Mouse (Mus musculus) embryonic facial prominence, embryonic 14.5 days (tissue): ENCODE data around the gene Adgrl3. TPM values are rescaled to one million over a fixed set of nuclear protein-coding genes. Genes with fewer than 3 reads are reported as not detected.

Experiments used
- ATAC-seq: fragments of 200-750 bp; cut with Nextera tagmentation; 2 replicates; pipeline ENCODE4 v1.8.0; 2017; ENCODE audit warnings: low read depth, moderate number of reproducible peaks, moderate TSS enrichment
- DNase-seq: peaks from one replicate; pipeline ENCODE4 v3.0.0-alpha.2; 2015; ENCODE audit warnings: low spot score
- H3K27ac ChIP-seq: fragments of 300-500 bp; sonication (generic); replicated peaks from 2 replicates; pipeline ENCODE4 v1.5.1; 2014; ENCODE audit warnings: low read depth, mild to moderate bottlenecking, low read length, moderate library complexity
- H3K27me3 ChIP-seq: fragments of 300-500 bp; sonication (generic); replicated peaks from 2 replicates; pipeline ENCODE4 v1.6.1; 2014; ENCODE audit warnings: low read length; ENCODE audit not compliant: control insufficient read depth, insufficient read depth
- H3K36me3 ChIP-seq: fragments of 300-500 bp; sonication (generic); 2 replicates; pipeline ENCODE4 v1.6.1; 2014; ENCODE audit warnings: low read length, mixed read lengths; ENCODE audit not compliant: control insufficient read depth, insufficient read depth
- H3K4me1 ChIP-seq: fragments of 300-500 bp; sonication (generic); 2 replicates; pipeline ENCODE4 v1.6.1; 2014; ENCODE audit warnings: antibody characterized with exemption, low read length; ENCODE audit not compliant: control insufficient read depth, insufficient read depth
- H3K4me2 ChIP-seq: fragments of 300-500 bp; sonication (generic); 2 replicates; pipeline ENCODE4 v1.6.1; 2014; ENCODE audit warnings: low read depth, mild to moderate bottlenecking, low read length, moderate library complexity, mixed read lengths
- H3K4me3 ChIP-seq: fragments of 300-500 bp; sonication (generic); 2 replicates; pipeline ENCODE4 v1.5.1; 2014; ENCODE audit warnings: low read depth, mild to moderate bottlenecking, low read length
- H3K9ac ChIP-seq: fragments of 300-500 bp; sonication (generic); 2 replicates; pipeline ENCODE4 v1.6.1; 2014; ENCODE audit warnings: low read depth, mild to moderate bottlenecking, low read length, moderate library complexity, mixed read lengths
- H3K9me3 ChIP-seq: fragments of 300-500 bp; sonication (generic); 2 replicates; pipeline ENCODE4 v1.6.1; 2016; ENCODE audit warnings: low read length; ENCODE audit not compliant: control insufficient read depth
- WGBS: fragments of 180-500 bp; shearing (Covaris S2); extraction: QIAGEN DNeasy Blood & Tissue Kit; methylation state at CpG from one replicate; pipeline ENCODE4 v1.1.7; 2014; 5-methylcytosine and 5-hydroxymethylcytosine counted together
- polyA plus RNA-seq: library from polyadenylated mRNA; unstranded; fragments of >200 nt; fragmentation: Nextera tagmentation; extraction: Ambion mirVana; gene quantifications from 2 replicates; pipeline ENCODE4 v1.2.1, GENCODE M21; 2014

Adgrl3 gene
- polyA plus RNA-seq, 1 experiment from 2014 or later = 26.0 TPM

- no peak overlapping the region for H3K9ac ChIP-seq
- H3K9me3 ChIP-seq = no peaks in the 10 kb centered on the region
- peaks cover 3% of the 10 kb centered on the region; the same call in 1 of the 2 replicates for H3K4me1 ChIP-seq
- 0 out of 2 replicates have a peak, but pooled peaks have one; percentile 37 for ATAC-seq
- no peak overlapping the region for H3K4me2 ChIP-seq
- H3K4me3 ChIP-seq = no peak overlapping the region
- no peaks in the 10 kb centered on the region for H3K36me3 ChIP-seq
- no peak overlapping the region for H3K27ac ChIP-seq
- H3K27me3 ChIP-seq = no peaks in the 10 kb centered on the region
- DNase-seq = peak; percentile 41
Measured at GRCm38 (mm10) chr5:81061386-81061785, 41.4 kb downstream of the Adgrl3 start.

GRCm38 (mm10) chr5:81064026-81064425 lies 44.1 kb downstream of the Adgrl3 start:
- no peaks in the 10 kb centered on the region for H3K36me3 ChIP-seq
- H3K27ac ChIP-seq = no peak overlapping the region
- H3K4me2 ChIP-seq = no peak overlapping the region
- H3K4me3 ChIP-seq = no peak overlapping the region
- DNase-seq (no peak), ATAC-seq (no peak)
- no peak overlapping the region for H3K9ac ChIP-seq
- WGBS = 93% methylated on average over 2 of the region's 2 CpGs
- no peaks in the 10 kb centered on the region for H3K9me3 ChIP-seq
- H3K27me3 ChIP-seq = no peaks in the 10 kb centered on the region
- peaks cover 3% of the 10 kb centered on the region; the same call in 1 of the 2 replicates for H3K4me1 ChIP-seq

- Histone ChIP-seq H3K4me2 (no peak overlapping the region), H3K36me3 (no peaks in the 10 kb centered on the region), H3K4me3 (no peak overlapping the region), H3K27me3 (no peaks in the 10 kb centered on the region), H3K4me1 (no peaks in the 10 kb centered on the region), H3K9me3 (no peaks in the 10 kb centered on the region), H3K27ac (no peak overlapping the region), H3K9ac (no peak overlapping the region)
- WGBS = 77% methylated on average over 6 of the region's 6 CpGs
- ATAC-seq = no peak
- DNase-seq = no peak
Measured at GRCm38 (mm10) chr5:81068173-81068572, 48.2 kb downstream of the Adgrl3 start.

GRCm38 (mm10) chr5:81068839-81069238 lies 48.9 kb downstream of the Adgrl3 start:
- Histone ChIP-seq H3K9ac (no peak overlapping the region), H3K4me3 (no peak overlapping the region), H3K4me2 (no peak overlapping the region), H3K27me3 (no peaks in the 10 kb centered on the region), H3K9me3 (no peaks in the 10 kb centered on the region), H3K27ac (no peak overlapping the region), H3K36me3 (no peaks in the 10 kb centered on the region), H3K4me1 (no peaks in the 10 kb centered on the region)
- ATAC-seq (no peak), DNase-seq (peak; percentile 34)
- WGBS = 55% methylated on average over 4 of the region's 4 CpGs

GRCm38 (mm10) chr5:81072888-81073287 lies 53.0 kb downstream of the Adgrl3 start:
- Histone ChIP-seq H3K4me1 (no peaks in the 10 kb centered on the region), H3K27me3 (no peaks in the 10 kb centered on the region), H3K4me3 (no peak overlapping the region), H3K9me3 (no peaks in the 10 kb centered on the region), H3K27ac (no peak overlapping the region), H3K4me2 (no peak overlapping the region), H3K9ac (no peak overlapping the region), H3K36me3 (no peaks in the 10 kb centered on the region)
- ATAC-seq = no peak
- 84% methylated on average over 5 of the region's 5 CpGs for WGBS
- DNase-seq = no peak

- Histone ChIP-seq H3K4me3 (no peak overlapping the region), H3K4me1 (no peaks in the 10 kb centered on the region), H3K9ac (no peak overlapping the region), H3K9me3 (no peaks in the 10 kb centered on the region), H3K36me3 (no peaks in the 10 kb centered on the region), H3K4me2 (no peak overlapping the region), H3K27ac (no peak overlapping the region), H3K27me3 (no peaks in the 10 kb centered on the region)
- DNase-seq = peak; percentile 46
- no peak for ATAC-seq
- 52% methylated on average over 1 of the region's 1 CpGs for WGBS
Measured at GRCm38 (mm10) chr5:81073875-81074274, 53.9 kb downstream of the Adgrl3 start.

DNA sequence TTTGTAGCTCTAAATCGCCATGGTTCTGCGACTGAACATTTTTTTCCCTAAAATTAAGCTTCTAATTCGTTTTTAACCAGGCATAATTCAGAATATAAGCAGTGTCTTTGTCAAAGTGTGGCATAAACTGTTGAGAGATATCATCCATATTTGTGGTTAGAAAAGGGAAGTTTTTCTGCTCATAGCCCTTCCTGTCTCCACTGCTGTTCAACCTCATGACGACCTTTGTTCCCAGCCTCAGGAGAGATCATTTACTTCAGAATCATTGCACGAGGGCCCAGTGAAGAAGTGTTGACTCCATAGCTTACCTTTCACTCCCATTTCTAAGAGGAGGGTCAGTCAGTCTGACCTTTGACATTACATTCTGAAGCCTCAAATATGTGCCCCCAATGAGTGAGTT lies 56.4 kb downstream of the Adgrl3 start:
- H3K36me3 ChIP-seq = no peaks in the 10 kb centered on the region
- no peak overlapping the region for H3K4me2 ChIP-seq
- no peaks in the 10 kb centered on the region for H3K27me3 ChIP-seq
- H3K4me3 ChIP-seq = no peak overlapping the region
- WGBS = 62% methylated on average over 5 of the region's 5 CpGs
- no peaks in the 10 kb centered on the region for H3K4me1 ChIP-seq
- no peaks in the 10 kb centered on the region for H3K9me3 ChIP-seq
- ATAC-seq = no peak; the same call in 1 of the 2 replicates
- H3K9ac ChIP-seq = no peak overlapping the region
- no peak overlapping the region for H3K27ac ChIP-seq
- no peak for DNase-seq

- no peak for ATAC-seq
- H3K4me3 ChIP-seq = no peak overlapping the region
- no peak overlapping the region for H3K9ac ChIP-seq
- H3K36me3 ChIP-seq = no peaks in the 10 kb centered on the region
- H3K4me2 ChIP-seq = no peak overlapping the region
- DNase-seq = peak; percentile 49
- no peaks in the 10 kb centered on the region for H3K27me3 ChIP-seq
- no peaks in the 10 kb centered on the region for H3K9me3 ChIP-seq
- no peaks in the 10 kb centered on the region for H3K4me1 ChIP-seq
- no peak overlapping the region for H3K27ac ChIP-seq
- WGBS = 72% methylated on average over 7 of the region's 7 CpGs
Measured at GRCm38 (mm10) chr5:81077031-81077430, 57.1 kb downstream of the Adgrl3 start.

- no peak overlapping the region for H3K4me3 ChIP-seq
- no peaks in the 10 kb centered on the region for H3K9me3 ChIP-seq
- H3K27ac ChIP-seq = no peak overlapping the region
- H3K27me3 ChIP-seq = no peaks in the 10 kb centered on the region
- no peak overlapping the region for H3K9ac ChIP-seq
- no peaks in the 10 kb centered on the region for H3K36me3 ChIP-seq
- ATAC-seq (no peak), DNase-seq (no peak)
- 79% methylated on average over 1 of the region's 1 CpGs for WGBS
- no peaks in the 10 kb centered on the region for H3K4me1 ChIP-seq
- H3K4me2 ChIP-seq = no peak overlapping the region
Measured at GRCm38 (mm10) chr5:81077990-81078389, 58.1 kb downstream of the Adgrl3 start.
